Mouse (Mus musculus): ENCODE measurements around the gene Lce3f. TPM values are rescaled to one million over a fixed set of nuclear protein-coding genes. Genes with fewer than 3 reads are reported as not detected.

The Lce3f gene
- polyA plus RNA-seq (2015; fragmentation: Nextera tagmentation; extraction: Ambion mirVana) = not detected in 2 replicates

- ATAC-seq (ENCODE audit: low FRiP score) = no peak
- Histone ChIP-seq H3K4me1 (no peaks in the 10 kb centered on the region), H3K36me3 (no peaks in the 10 kb centered on the region), H3K27ac (replicated peaks) (no peak within 1 kb of the TSS), H3K4me3 (replicated peaks) (no peak within 1 kb of the TSS), H3K27me3 (replicated peaks) (no peaks in the 10 kb centered on the region), H3K9ac (replicated peaks) (no peak within 1 kb of the TSS), H3K4me2 (no peak within 1 kb of the TSS), H3K9me3 (replicated peaks) (no peaks in the 10 kb centered on the region)
Measured at GRCm38 (mm10) chr3:92991926-92992325, at the start of gene Lce3f. Lce3f (plus strand) TSS chr3:92992226.

DNA sequence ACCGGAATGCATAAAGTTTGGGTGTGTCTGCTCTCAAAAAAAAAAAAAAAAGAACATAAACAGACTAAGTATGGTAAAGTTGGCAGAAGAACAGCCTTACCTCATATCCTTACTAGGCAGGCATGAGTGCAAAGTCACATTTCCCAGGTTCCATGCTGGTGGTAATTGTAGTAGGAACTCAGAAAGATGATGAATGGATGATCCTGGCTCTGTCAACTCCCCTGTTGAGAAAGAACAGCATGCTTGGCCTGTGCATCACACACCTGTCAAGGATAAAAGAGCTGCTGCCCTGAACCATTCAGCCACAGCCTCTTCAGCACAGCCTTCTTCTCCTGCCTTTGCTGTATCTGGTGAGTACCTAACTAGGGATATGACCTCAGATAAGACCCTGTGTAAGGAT, 47.8 kb upstream of the Lce3f start, which contains the start of gene Lce3c:
Gene Lce3c, plus strand, starts transcription at position 301 of the 400 bp plus-strand sequence.
- no peaks in the 10 kb centered on the region for H3K36me3 ChIP-seq
- 76% methylated on average over 1 of the region's 1 CpGs for WGBS
- ATAC-seq (ENCODE audit: low FRiP score) = no peak
- H3K27ac ChIP-seq (replicated peaks) = no peak within 1 kb of the TSS
- no peak within 1 kb of the TSS for H3K4me3 ChIP-seq (replicated peaks)
- H3K4me2 ChIP-seq = no peak within 1 kb of the TSS
- H3K4me1 ChIP-seq = no peaks in the 10 kb centered on the region
- H3K27me3 ChIP-seq (replicated peaks) = no peaks in the 10 kb centered on the region
- H3K9ac ChIP-seq (replicated peaks) = no peak within 1 kb of the TSS
- H3K9me3 ChIP-seq (replicated peaks) = no peaks in the 10 kb centered on the region

GRCm38 (mm10) chr3:92957090-92957489, 34.9 kb upstream of the Lce3f start, which contains the start of gene Lce3d:
Lce3d (plus strand) TSS chr3:92957390.
- no peak within 1 kb of the TSS for H3K4me3 ChIP-seq (replicated peaks)
- ATAC-seq (ENCODE audit: low FRiP score) = no peak
- WGBS = 91% methylated on average over 1 of the region's 1 CpGs

GRCm38 (mm10) chr3:92966761-92967160, 25.3 kb upstream of the Lce3f start, which contains the start of gene Lce3e:
Lce3e (plus strand) TSS chr3:92967061.
- Histone ChIP-seq H3K27me3 (replicated peaks) (no peaks in the 10 kb centered on the region), H3K9ac (replicated peaks) (no peak within 1 kb of the TSS), H3K4me2 (no peak within 1 kb of the TSS), H3K4me1 (no peaks in the 10 kb centered on the region), H3K4me3 (replicated peaks) (no peak within 1 kb of the TSS), H3K36me3 (no peaks in the 10 kb centered on the region), H3K27ac (replicated peaks) (no peak within 1 kb of the TSS), H3K9me3 (replicated peaks) (no peaks in the 10 kb centered on the region)
- 89% methylated on average over 2 of the region's 2 CpGs for WGBS
- no peak for ATAC-seq (ENCODE audit: low FRiP score)

More at GRCm38 (mm10) chr3:92957090-92957489, 34.9 kb upstream of the Lce3f start, which contains the start of gene Lce3d:
- Histone ChIP-seq H3K36me3 (no peaks in the 10 kb centered on the region), H3K27me3 (replicated peaks) (no peaks in the 10 kb centered on the region), H3K9ac (replicated peaks) (no peak within 1 kb of the TSS), H3K4me1 (no peaks in the 10 kb centered on the region), H3K4me2 (no peak within 1 kb of the TSS), H3K9me3 (replicated peaks) (no peaks in the 10 kb centered on the region), H3K27ac (replicated peaks) (no peak within 1 kb of the TSS)

DNA sequence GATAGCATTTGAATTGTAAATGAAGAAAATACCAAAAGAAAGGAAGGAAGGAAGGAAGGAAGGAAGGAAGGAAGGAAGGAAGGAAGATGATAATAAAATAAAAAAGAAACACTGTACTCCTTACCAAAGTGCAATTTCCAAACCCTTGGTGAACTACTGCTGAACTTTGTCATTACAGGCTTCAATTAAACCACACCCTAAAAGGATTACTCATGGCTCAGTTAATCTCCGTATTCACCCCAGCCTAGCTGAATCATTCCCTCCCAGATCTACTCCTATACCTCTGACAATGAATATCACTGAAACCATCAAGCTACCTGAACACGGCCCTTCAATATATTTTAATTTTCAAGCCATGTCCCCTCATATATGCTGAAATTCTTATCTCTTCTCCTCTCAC, 13.5 kb upstream of the Lce3f start:
- H3K9ac ChIP-seq (replicated peaks) = no peak overlapping the region
- no peaks in the 10 kb centered on the region for H3K36me3 ChIP-seq
- ATAC-seq (ENCODE audit: low FRiP score) = no peak
- H3K27ac ChIP-seq (replicated peaks) = no peak overlapping the region
- H3K4me3 ChIP-seq (replicated peaks) = no peak overlapping the region
- H3K4me1 ChIP-seq = no peaks in the 10 kb centered on the region
- no peak overlapping the region for H3K4me2 ChIP-seq
- no peaks in the 10 kb centered on the region for H3K9me3 ChIP-seq (replicated peaks)
- 82% methylated on average over 2 of the region's 2 CpGs for WGBS
- H3K27me3 ChIP-seq (replicated peaks) = no peaks in the 10 kb centered on the region

DNA sequence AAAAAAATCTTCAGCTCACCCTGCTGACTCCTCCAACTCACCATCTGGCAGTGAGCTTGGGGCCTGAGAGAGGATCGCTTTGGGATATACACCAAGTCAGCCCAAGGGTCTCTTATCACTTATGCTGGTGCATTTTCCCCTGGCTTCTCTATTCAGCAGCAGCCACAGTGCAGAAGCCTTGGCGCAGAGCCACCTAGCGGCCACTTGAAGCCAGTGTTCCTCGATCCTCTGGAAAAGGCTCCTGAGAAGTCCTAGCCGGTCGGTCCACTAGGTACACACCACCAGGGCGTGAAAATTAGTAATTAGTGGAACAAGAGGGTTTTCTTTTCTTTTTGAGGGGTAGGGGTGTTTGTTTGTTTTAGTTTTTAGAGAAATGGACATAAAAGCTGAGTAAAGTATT, 6.7 kb downstream of the Lce3f start:
- Histone ChIP-seq H3K27ac (replicated peaks) (no peak overlapping the region), H3K9ac (replicated peaks) (no peak overlapping the region), H3K27me3 (replicated peaks) (no peaks in the 10 kb centered on the region), H3K4me2 (no peak overlapping the region), H3K36me3 (no peaks in the 10 kb centered on the region), H3K4me3 (replicated peaks) (no peak overlapping the region), H3K9me3 (replicated peaks) (no peaks in the 10 kb centered on the region), H3K4me1 (no peaks in the 10 kb centered on the region)
- WGBS = 1% methylated on average over 7 of the region's 7 CpGs
- ATAC-seq (ENCODE audit: low FRiP score) = peak; percentile 96

DNA sequence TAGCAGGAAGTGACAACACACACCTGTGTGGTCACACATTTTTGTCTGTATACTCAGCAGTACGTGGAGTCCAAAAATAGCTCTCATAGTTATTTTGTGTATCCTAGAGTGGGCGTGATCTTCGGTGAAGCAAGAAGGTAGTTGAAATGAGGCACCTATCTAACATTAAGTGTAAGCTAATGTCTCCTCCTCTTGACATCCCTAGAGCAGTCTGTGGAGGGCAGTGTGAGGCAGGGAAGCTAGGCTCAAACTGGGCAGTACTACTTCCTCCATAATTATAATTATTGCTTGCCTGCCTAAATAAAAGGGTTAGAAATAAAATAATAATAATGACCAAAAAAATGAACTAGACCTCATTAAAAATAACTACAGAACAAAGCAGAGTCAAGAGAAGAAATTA, 8.6 kb downstream of the Lce3f start:
- Histone ChIP-seq H3K9me3 (replicated peaks) (no peaks in the 10 kb centered on the region), H3K27ac (replicated peaks) (no peak overlapping the region), H3K36me3 (no peaks in the 10 kb centered on the region), H3K27me3 (replicated peaks) (no peaks in the 10 kb centered on the region), H3K4me3 (replicated peaks) (no peak overlapping the region), H3K4me2 (no peak overlapping the region), H3K9ac (replicated peaks) (no peak overlapping the region), H3K4me1 (no peaks in the 10 kb centered on the region)
- ATAC-seq (ENCODE audit: low FRiP score) = no peak
- WGBS = 84% methylated on average over 3 of the region's 3 CpGs

DNA sequence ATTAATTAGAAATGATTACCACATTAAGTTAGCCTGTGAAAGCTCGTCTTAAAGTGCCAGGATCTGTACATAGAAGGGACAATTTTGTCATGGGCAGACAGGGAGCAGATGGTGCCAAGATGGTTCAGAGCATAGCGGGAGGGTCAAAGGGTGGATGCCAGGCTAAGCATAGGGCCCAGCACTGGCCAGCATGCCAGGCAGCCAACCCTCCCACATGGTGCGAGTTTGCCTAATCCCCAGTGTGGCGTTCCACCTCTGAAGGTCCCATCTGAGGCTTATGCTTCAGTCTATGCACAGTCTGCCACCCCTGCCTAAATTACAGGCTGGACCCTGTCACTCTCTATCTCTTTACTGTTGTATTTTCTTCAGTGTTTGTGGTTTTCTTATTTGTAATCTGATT, 10.8 kb downstream of the Lce3f start:
- WGBS = 71% methylated on average over 4 of the region's 4 CpGs
- no peaks in the 10 kb centered on the region for H3K36me3 ChIP-seq

DNA sequence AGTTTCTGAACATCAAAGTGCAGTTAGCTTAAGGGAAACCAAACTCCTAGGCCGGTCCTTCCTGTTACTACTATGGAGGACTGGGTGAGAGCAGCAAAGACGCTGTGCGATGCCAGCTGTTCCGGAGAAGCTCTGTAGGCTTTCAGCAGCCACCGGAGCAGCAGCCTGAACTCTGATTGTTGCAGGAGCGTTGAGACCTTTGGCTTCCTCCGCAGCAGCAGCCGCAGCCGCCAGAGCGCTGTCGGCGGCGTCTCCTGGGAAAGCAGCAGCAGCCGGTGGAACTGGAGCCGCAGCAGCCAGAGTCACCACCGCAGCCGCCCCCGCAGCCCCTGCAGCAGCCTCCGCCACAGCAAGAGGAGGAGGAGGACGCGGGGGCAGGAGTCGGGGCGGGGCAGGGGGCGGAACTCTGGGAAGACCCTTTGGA, 22.4 kb downstream of the Lce3f start:
- Histone ChIP-seq H3K9me3 (replicated peaks) (no peaks in the 10 kb centered on the region), H3K27me3 (replicated peaks) (no peaks in the 10 kb centered on the region), H3K4me2 (peak overlapping the region; percentile 88), H3K36me3 (no peaks in the 10 kb centered on the region), H3K27ac (replicated peaks) (peak overlapping the region; percentile 28; the same call in 1 of the 2 replicates), H3K9ac (replicated peaks) (peak overlapping the region; percentile 60), H3K4me3 (replicated peaks) (peak overlapping the region; percentile 52), H3K4me1 (peaks cover 10% of the 10 kb centered on the region)
- peak; percentile 92 for ATAC-seq (ENCODE audit: low FRiP score)
- WGBS = under 1% methylated on average over 24 of the region's 24 CpGs

More for the DNA sequence above, 10.8 kb downstream of the Lce3f start:
- H3K4me1 ChIP-seq = no peaks in the 10 kb centered on the region
- H3K27me3 ChIP-seq (replicated peaks) = no peaks in the 10 kb centered on the region
- H3K9ac ChIP-seq (replicated peaks) = no peak overlapping the region
- ATAC-seq (ENCODE audit: low FRiP score) = no peak
- H3K4me2 ChIP-seq = no peak overlapping the region
- no peak overlapping the region for H3K27ac ChIP-seq (replicated peaks)
- H3K4me3 ChIP-seq (replicated peaks) = no peak overlapping the region
- H3K9me3 ChIP-seq (replicated peaks) = no peaks in the 10 kb centered on the region

DNA sequence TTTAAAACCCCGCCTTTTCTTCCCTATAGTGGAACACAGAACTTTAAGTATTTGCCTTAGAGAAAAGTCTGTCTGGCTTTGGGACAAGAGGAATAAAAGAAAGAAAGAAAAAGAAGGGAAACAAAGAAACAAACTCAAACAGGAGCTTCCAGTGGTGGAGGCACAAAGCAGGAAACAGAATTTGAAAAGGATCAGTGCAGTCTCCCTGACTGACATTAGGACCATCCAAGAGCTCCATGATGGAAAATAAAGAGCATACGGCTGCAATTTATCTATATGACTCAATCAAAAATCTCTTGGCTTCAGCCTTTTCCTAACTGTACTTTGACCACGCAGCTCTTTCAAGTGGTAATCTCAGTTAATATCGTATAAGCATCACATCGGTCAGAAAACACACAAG, 22.8 kb downstream of the Lce3f start:
- Histone ChIP-seq H3K9me3 (replicated peaks) (no peaks in the 10 kb centered on the region), H3K27ac (replicated peaks) (no peak overlapping the region; the same call in 1 of the 2 replicates), H3K4me2 (peak overlapping the region; percentile 88), H3K9ac (replicated peaks) (peak overlapping the region; percentile 60), H3K36me3 (no peaks in the 10 kb centered on the region), H3K4me3 (replicated peaks) (peak overlapping the region; percentile 52), H3K27me3 (replicated peaks) (no peaks in the 10 kb centered on the region), H3K4me1 (peaks cover 10% of the 10 kb centered on the region)
- 20% methylated on average over 5 of the region's 5 CpGs for WGBS
- 0 out of 2 replicates have a peak, but pooled peaks have one; percentile 60 for ATAC-seq (ENCODE audit: low FRiP score)

- H3K27me3 ChIP-seq (replicated peaks) = no peaks in the 10 kb centered on the region
- H3K4me3 ChIP-seq (replicated peaks) = peak within 1 kb of the TSS; percentile 52
- peak within 1 kb of the TSS; percentile 28; the same call in 1 of the 2 replicates for H3K27ac ChIP-seq (replicated peaks)
- no peaks in the 10 kb centered on the region for H3K36me3 ChIP-seq
- 35% methylated on average over 4 of the region's 4 CpGs for WGBS
- H3K4me2 ChIP-seq = peak within 1 kb of the TSS; percentile 88
- no peaks in the 10 kb centered on the region for H3K9me3 ChIP-seq (replicated peaks)
- H3K4me1 ChIP-seq = peaks cover 10% of the 10 kb centered on the region
- H3K9ac ChIP-seq (replicated peaks) = peak within 1 kb of the TSS; percentile 60
- ATAC-seq (ENCODE audit: low FRiP score) = no peak
Measured at GRCm38 (mm10) chr3:93015460-93016104, 23.6 kb downstream of the Lce3f start, which contains the start of gene Crct1. Crct1 (minus strand) TSS chr3:93015687.

GRCm38 (mm10) chr3:93018960-93019359, 26.9 kb downstream of the Lce3f start, which contains the start of gene Lce1m:
Lce1m (minus strand) TSS chr3:93019060.
- Histone ChIP-seq H3K9me3 (replicated peaks) (no peaks in the 10 kb centered on the region), H3K27me3 (replicated peaks) (no peaks in the 10 kb centered on the region), H3K4me3 (replicated peaks) (no peak within 1 kb of the TSS), H3K9ac (replicated peaks) (no peak within 1 kb of the TSS), H3K4me1 (peaks cover 10% of the 10 kb centered on the region), H3K27ac (replicated peaks) (no peak within 1 kb of the TSS), H3K4me2 (no peak within 1 kb of the TSS), H3K36me3 (no peaks in the 10 kb centered on the region)
- no peak for ATAC-seq (ENCODE audit: low FRiP score)
- WGBS = 91% methylated on average over 2 of the region's 2 CpGs
